8 mouse cellular contexts compared by ENCODE assay signal in genomic region chr10:93834394-93834745, GRCm38 (mm10). TPM values are rescaled to one million over a fixed set of nuclear protein-coding genes. Genes with fewer than 3 reads are reported as not detected.
DNase-seq lines count a peak whose midpoint lies in the region; ATAC-seq and TF ChIP-seq lines count a peak whose summit lies in the region.

No protein-coding gene starts in this region.

- no peak for ATAC-seq in heart, embryonic 13.5 days (ENCODE audit: extremely low read depth, insufficient number of reproducible peaks, low FRiP score, low TSS enrichment)
- no peak for ATAC-seq in forebrain, embryonic 15.5 days (replicated peaks)
- ATAC-seq in liver, embryonic 15.5 days (ENCODE audit: insufficient read depth): no peak
- no peak for ATAC-seq in monocyte, adult 5-6 weeks (replicated peaks; ENCODE audit: insufficient number of reproducible peaks, low FRiP score, low TSS enrichment, poor library complexity, severe bottlenecking)
- no peak for ATAC-seq in activated CD4-positive, CD25-positive, alpha-beta regulatory T cell, adult 4 months

- H3K27ac ChIP-seq in heart, embryonic 13.5 days (replicated peaks): no peak overlapping the region
- H3K27ac ChIP-seq in ES-Bruce4 (ENCODE audit: insufficient read depth, low read length): no peak overlapping the region
- no peak overlapping the region for H3K27ac ChIP-seq in forebrain, embryonic 15.5 days (replicated peaks)
- H3K27ac ChIP-seq in liver, embryonic 15.5 days (replicated peaks): no peak overlapping the region

- no peak for TF ChIP-seq POLR2A in ES-Bruce4 (IDR thresholded peaks at IDR 0.05; ENCODE audit: insufficient read depth, low read length)

- no peaks in the 10 kb centered on the region for H3K36me3 ChIP-seq in heart, embryonic 13.5 days
- H3K36me3 ChIP-seq in ES-Bruce4 (ENCODE audit: control insufficient read depth, insufficient read depth, low read length, poor library complexity, severe bottlenecking): no peaks in the 10 kb centered on the region
- no peaks in the 10 kb centered on the region for H3K36me3 ChIP-seq in forebrain, embryonic 15.5 days
- H3K36me3 ChIP-seq in liver, embryonic 15.5 days (replicated peaks): no peaks in the 10 kb centered on the region

- intact Hi-C loops in heart, postnatal 36 days (cut with DNase I): no loop called here

- peak overlapping the region; percentile 62 for H3K4me3 ChIP-seq in heart, embryonic 13.5 days
- H3K4me3 ChIP-seq in ES-Bruce4 (ENCODE audit: low read depth, low read length): peak overlapping the region; percentile 84
- H3K4me3 ChIP-seq in forebrain, embryonic 15.5 days: peak overlapping the region; percentile 60
- peak overlapping the region; percentile 76 for H3K4me3 ChIP-seq in liver, embryonic 15.5 days (replicated peaks)

- H3K9ac ChIP-seq in heart, embryonic 13.5 days: peak overlapping the region; percentile 58
- H3K9ac ChIP-seq in ES-Bruce4 (ENCODE audit: low read depth, poor library complexity, severe bottlenecking): peak overlapping the region; percentile 80
- peak overlapping the region; percentile 42 for H3K9ac ChIP-seq in forebrain, embryonic 15.5 days (replicated peaks)
- H3K9ac ChIP-seq in liver, embryonic 15.5 days: peak overlapping the region; percentile 63

- H3K4me2 ChIP-seq in heart, embryonic 13.5 days: peak overlapping the region; percentile 88
- peak overlapping the region; percentile 96 for H3K4me2 ChIP-seq in forebrain, embryonic 15.5 days (replicated peaks)
- H3K4me2 ChIP-seq in liver, embryonic 15.5 days: peak overlapping the region; percentile 98

- peaks cover 22% of the 10 kb centered on the region for H3K4me1 ChIP-seq in heart, embryonic 13.5 days
- no peaks in the 10 kb centered on the region for H3K4me1 ChIP-seq in ES-Bruce4 (ENCODE audit: control insufficient read depth, insufficient read depth, low read length)
- peaks cover 28% of the 10 kb centered on the region for H3K4me1 ChIP-seq in forebrain, embryonic 15.5 days
- H3K4me1 ChIP-seq in liver, embryonic 15.5 days (replicated peaks): peaks cover 37% of the 10 kb centered on the region

- H3K27me3 ChIP-seq in heart, embryonic 13.5 days (replicated peaks): peaks cover 75% of the 10 kb centered on the region
- H3K27me3 ChIP-seq in ES-Bruce4 (ENCODE audit: control insufficient read depth, insufficient read depth, low read length, poor library complexity, severe bottlenecking): peaks cover 10% of the 10 kb centered on the region
- H3K27me3 ChIP-seq in forebrain, embryonic 15.5 days: peaks cover 34% of the 10 kb centered on the region
- peaks cover 79% of the 10 kb centered on the region for H3K27me3 ChIP-seq in liver, embryonic 15.5 days

- TF ChIP-seq EP300 in ES-Bruce4 (IDR thresholded peaks at IDR 0.05; ENCODE audit: insufficient read depth, low read depth, low read length): no peak

- 11% methylated on average over 13 of the region's 13 CpGs for WGBS in heart, embryonic 13.5 days
- 2% methylated on average over 13 of the region's 13 CpGs for WGBS in forebrain, embryonic 15.5 days
- 9% methylated on average over 13 of the region's 13 CpGs for WGBS in liver, embryonic 15.5 days (ENCODE audit: insufficient replicate concordance)

- no peak for TF ChIP-seq CTCF in ES-Bruce4 (IDR thresholded peaks at IDR 0.05; ENCODE audit: low read depth, low read length)

- no peak for DNase-seq in heart, postnatal 36 days
- DNase-seq in cerebellum, postnatal 36 days: no peak

- H3K9me3 ChIP-seq in heart, embryonic 13.5 days: no peaks in the 10 kb centered on the region
- H3K9me3 ChIP-seq in ES-Bruce4 (replicated peaks; ENCODE audit: control insufficient read depth, insufficient read depth, low read length, poor library complexity, severe bottlenecking): no peaks in the 10 kb centered on the region
- no peaks in the 10 kb centered on the region for H3K9me3 ChIP-seq in forebrain, embryonic 15.5 days
- no peaks in the 10 kb centered on the region for H3K9me3 ChIP-seq in liver, embryonic 15.5 days (replicated peaks)

RNA-seq across cellular contexts. Expression of gene Usp44, which starts 3.0 kb away (rescaled TPM):
- 0.29 and 0.31 TPM in 2 replicates for polyA plus RNA-seq in heart, embryonic 13.5 days (2015; fragmentation: Nextera tagmentation; extraction: Ambion mirVana)
- total RNA-seq in heart, postnatal 36 days (2021): not detected
- polyA plus RNA-seq in ES-Bruce4 (2011; ENCODE audit: insufficient read depth, insufficient read length, low read depth, missing spikeins): 16.7 and 19.2 TPM in 2 replicates
- polyA plus RNA-seq in forebrain, embryonic 15.5 days (2015; fragmentation: Nextera tagmentation; extraction: Ambion mirVana): 0.70 and 0.88 TPM in 2 replicates
- 1.1 and 1.3 TPM in 2 replicates for polyA plus RNA-seq in liver, embryonic 15.5 days (2015; fragmentation: Nextera tagmentation; extraction: Ambion mirVana)
- total RNA-seq in monocyte, adult 5-6 weeks (2017): 0.29 TPM in 1 of 3 replicates, not detected in the others
- under 1 TPM in 1 of 2 experiments, not detected in 1; 0.17 TPM for polyA plus RNA-seq in activated CD4-positive, CD25-positive, alpha-beta regulatory T cell, adult 4 months (2017; shearing (Covaris generic))
